In the genomic region with DNA sequence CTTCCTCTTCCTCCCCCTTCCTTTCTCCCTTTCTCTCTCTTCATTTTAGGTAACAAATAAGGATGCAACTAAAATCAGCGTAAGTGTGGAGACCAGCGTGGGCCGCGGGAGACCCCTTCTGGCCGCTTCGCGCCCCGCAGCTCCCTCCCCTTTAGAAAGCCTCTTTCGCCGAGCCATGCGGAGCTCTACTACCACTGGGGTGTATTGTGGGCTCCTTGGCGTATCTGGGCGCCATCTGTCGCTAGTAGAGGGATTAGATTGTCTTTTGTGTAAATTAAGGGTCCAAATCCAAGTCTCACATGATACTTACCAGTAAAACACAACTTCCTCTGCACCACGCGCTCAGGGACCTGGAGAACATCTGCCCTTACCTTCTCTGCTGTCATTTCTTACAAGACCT, we compare ENCODE assay signal across 8 mouse cellular contexts. TPM values are rescaled to one million over a fixed set of nuclear protein-coding genes. Genes with fewer than 3 reads are reported as not detected.
DNase-seq lines count a peak whose midpoint lies in the region; ATAC-seq lines count a peak whose summit lies in the region.

No protein-coding gene starts in this region.

- peak; percentile 63 for DNase-seq in R1 (ENCODE audit: low read depth, low spot score)
- peak; percentile 89 to 92 for DNase-seq in cerebellum, postnatal 10 days
- peak; percentile 84 to 87 for DNase-seq in frontal cortex, postnatal 14 days (ENCODE audit: low spot score in 2 of 2)
- DNase-seq in hindlimb bud, embryonic 11.5 days (ENCODE audit: extremely low spot score, low read depth, low spot score), result peak; percentile 24
- DNase-seq in left cerebral cortex, adult 18-20 months (ENCODE audit: low spot score in 2 of 2), result peak; percentile 78 to 84
- peak; percentile 64 to 66 for DNase-seq in lung, postnatal 4 days
- peak; percentile 7 for DNase-seq in skeletal muscle tissue, adult 2 months (ENCODE audit: low read depth, low spot score)

- no peak for ATAC-seq in inflammation-experienced regulatory T-cells, adult 6 months

RNA-seq across cellular contexts. Expression of gene Vstm2b, which starts 3.1 kb away (rescaled TPM):
- 10 to 100 TPM; 54.8 to 59.9 TPM for total RNA-seq in left cerebral cortex, adult 18-20 months (2021)
- not detected for polyA plus RNA-seq in inflammation-experienced regulatory T-cells, adult 6 months (2017; shearing (Covaris generic))

Comparison
In these comparisons a context has a peak if more than half of its experiments do, and no peak if none do; other contexts are left out.
1. DNase-seq: peak in every context shown above with its lines; median percentile 90 in cerebellum, postnatal 10 days; 86 in frontal cortex, postnatal 14 days; 81 in left cerebral cortex, adult 18-20 months; 65 in lung, postnatal 4 days; 63 in R1; 24 in hindlimb bud, embryonic 11.5 days; 7 in skeletal muscle tissue, adult 2 months.